Mouse (Mus musculus) urinary bladder, postnatal 14 days (tissue): ENCODE results near the gene Tsfm.
A peak's percentile ranks its signal among the peaks of the same experiment; 100 is the strongest.
"Not testable (repeated sequence)": the region's sequence is repeated elsewhere in the genome, so short reads cannot be mapped to it uniquely, and the experiment has no call there.

Source experiments
- DNase-seq: peaks from one replicate; pipeline ENCODE4 v3.0.0; 2021; ENCODE audit warnings: low spot score

Tsfm gene

GRCm38 (mm10) chr10:127063913-127064870 is 33.6 kb upstream of the Tsfm start:
- no peak for DNase-seq

- peak; percentile 98 for DNase-seq
These were observed 32.7 kb upstream of the Tsfm start, which contains the start of gene Cdk4 for GRCm38 (mm10) chr10:127063239-127063872. Gene Cdk4 (plus strand): TSS chr10:127063534.

GRCm38 (mm10) chr10:127062503-127062902 is 31.9 kb upstream of the Tsfm start:
- no peak for DNase-seq

GRCm38 (mm10) chr10:127062101-127062500 is 31.5 kb upstream of the Tsfm start:
- not testable (repeated sequence) for DNase-seq

- no peak for DNase-seq
These were observed 30.9 kb upstream of the Tsfm start for GRCm38 (mm10) chr10:127061513-127061912.

- no peak for DNase-seq
These were observed 30.4 kb upstream of the Tsfm start for GRCm38 (mm10) chr10:127061085-127061484.

- peak; percentile 77 for DNase-seq
These were observed 29.6 kb upstream of the Tsfm start, which contains the start of gene March9 for GRCm38 (mm10) chr10:127059968-127060916. Gene March9 (minus strand): TSS chr10:127060184.

- DNase-seq, result no peak
These were observed 28.7 kb upstream of the Tsfm start for GRCm38 (mm10) chr10:127059174-127059967.

GRCm38 (mm10) chr10:127058708-127059107 is 28.1 kb upstream of the Tsfm start:
- DNase-seq, result no peak

GRCm38 (mm10) chr10:127058161-127058560 is 27.5 kb upstream of the Tsfm start:
- peak; percentile 75 for DNase-seq

GRCm38 (mm10) chr10:127056490-127056889 is 25.9 kb upstream of the Tsfm start:
- DNase-seq, result no peak

- no peak for DNase-seq
These were observed 24.8 kb upstream of the Tsfm start for GRCm38 (mm10) chr10:127055406-127055805.

GRCm38 (mm10) chr10:127054646-127055045 is 24.0 kb upstream of the Tsfm start:
- no peak for DNase-seq

GRCm38 (mm10) chr10:127050119-127050474 is 19.5 kb upstream of the Tsfm start:
- DNase-seq, result no peak

- no peak for DNase-seq
These were observed 18.9 kb upstream of the Tsfm start for GRCm38 (mm10) chr10:127049395-127050118.

GRCm38 (mm10) chr10:127048608-127049394 is 18.2 kb upstream of the Tsfm start:
- no peak for DNase-seq

- no peak for DNase-seq
These were observed 17.3 kb upstream of the Tsfm start, which contains the start of gene Cyp27b1 for GRCm38 (mm10) chr10:127047954-127048353. Gene Cyp27b1 (plus strand): TSS chr10:127048250.

- DNase-seq, result no peak
These were observed 12.5 kb upstream of the Tsfm start for GRCm38 (mm10) chr10:127043187-127043586.

- no peak for DNase-seq
These were observed 12.0 kb upstream of the Tsfm start for GRCm38 (mm10) chr10:127042468-127043115.
